Mouse (Mus musculus): Measurements from ENCODE around the gene Tatdn3. TPM values are rescaled to one million over a fixed set of nuclear protein-coding genes. Genes with fewer than 3 reads are reported as not detected.

Gene Tatdn3
- total and polyA plus RNA-seq, 3 experiments = 12.7 to 17.2 (median 12.9) TPM

- peaks cover 5 to 44% of the 10 kb centered on the region in 2 experiments for H3K4me1 ChIP-seq (ENCODE audit: control insufficient read depth in 1 of 2, insufficient read depth in 2 of 2)
- peaks cover 56 to 79% of the 10 kb centered on the region in 2 experiments for H3K36me3 ChIP-seq (replicated peaks in 1 of 2; ENCODE audit: control insufficient read depth in 1 of 2, insufficient read depth in 1 of 2, low read length in 1 of 2)
- no peak overlapping the region for H3K4me3 ChIP-seq (replicated peaks in 1 of 3; ENCODE audit: low read depth in 2 of 3, low read length in 2 of 3, poor library complexity in 1 of 3)
- H3K4me2 ChIP-seq (ENCODE audit: insufficient read depth, low read depth, poor library complexity, severe bottlenecking) = no peak overlapping the region
- in situ Hi-C loops (cut with MboI; ENCODE audit: low pct_ligation_motif_present, low pct_unique_long_range_greater_than_20kb, low sequenced_read_pairs) = no loop called here
- TF ChIP-seq MAZ (IDR thresholded peaks at IDR 0.05; ENCODE audit: low read depth, low read length) = no peak
- no peak for TF ChIP-seq RAD21 (IDR thresholded peaks at IDR 0.05; ENCODE audit: low read depth, low read length)
- no peak for TF ChIP-seq POLR2A (IDR thresholded peaks at IDR 0.05; ENCODE audit: low read depth, low read length)
- no peak for TF ChIP-seq GABPA (IDR thresholded peaks at IDR 0.05; ENCODE audit: insufficient replicate concordance, low read depth, low read length)
- TF ChIP-seq TCF12 (IDR thresholded peaks at IDR 0.05; ENCODE audit: low read depth, low read length) = no peak
- no peak for TF ChIP-seq JUN (IDR thresholded peaks at IDR 0.05; ENCODE audit: insufficient read depth, low read depth, low read length)
- TF ChIP-seq UBTF (IDR thresholded peaks at IDR 0.05; ENCODE audit: low read depth, low read length) = no peak
- no peak for TF ChIP-seq POLR2AphosphoS2 (IDR thresholded peaks at IDR 0.05; ENCODE audit: low read depth, low read length)
- TF ChIP-seq CTCF (conservative IDR thresholded peaks at IDR 0.05 in 1 of 2, IDR thresholded peaks at IDR 0.05 in 1 of 2; ENCODE audit: low read depth in 2 of 2, low read length in 2 of 2) = no peak
- TF ChIP-seq EP300 (IDR thresholded peaks at IDR 0.05; ENCODE audit: low read length) = no peak
- no peak for TF ChIP-seq USF2 (conservative IDR thresholded peaks at IDR 0.05; ENCODE audit: low read depth, low read length)
- TF ChIP-seq ZKSCAN1 (IDR thresholded peaks at IDR 0.05; ENCODE audit: borderline replicate concordance, low read depth, low read length) = no peak
- no peak for TF ChIP-seq MAX (IDR thresholded peaks at IDR 0.05; ENCODE audit: low read length)
- no peak for TF ChIP-seq IRF4 (IDR thresholded peaks at IDR 0.05; ENCODE audit: low read depth, low read length)
- TF ChIP-seq ZMIZ1 (IDR thresholded peaks at IDR 0.05; ENCODE audit: low read depth, low read length) = no peak
- no peak for TF ChIP-seq TBP (conservative IDR thresholded peaks at IDR 0.05; ENCODE audit: low read depth, low read length)
- TF ChIP-seq ETS1 (conservative IDR thresholded peaks at IDR 0.05; ENCODE audit: low read depth, low read length) = no peak
- TF ChIP-seq MAFK (IDR thresholded peaks at IDR 0.05; ENCODE audit: insufficient replicate concordance, low read length) = no peak
- TF ChIP-seq JUND (conservative IDR thresholded peaks at IDR 0.05; ENCODE audit: low read depth, low read length) = no peak
- H3K9me3 ChIP-seq (replicated peaks; ENCODE audit: low read length) = peaks cover 2% of the 10 kb centered on the region
- no peak overlapping the region for H3K27ac ChIP-seq (ENCODE audit: insufficient read depth, low read depth)
- peaks cover under 1% of the 10 kb centered on the region; the same call in 1 of the 2 replicates for H3K79me2 ChIP-seq (replicated peaks; ENCODE audit: control insufficient read depth, extremely low read depth, insufficient read depth, poor library complexity, severe bottlenecking)
- H3K9ac ChIP-seq (ENCODE audit: insufficient read depth, low read depth) = no peak overlapping the region
- dilution Hi-C loops (cut with MboI; ENCODE audit: extremely low pct_ligation_motif_present, extremely low pct_unique_long_range_greater_than_20kb, low sequenced_read_pairs) = no loop called here
- no peak for DNase-seq (ENCODE audit: extremely low read depth)
- H3K27me3 ChIP-seq (replicated peaks) = no peaks in the 10 kb centered on the region
Measured at GRCm38 (mm10) chr1:191014271-191014670, 48.5 kb downstream of the Tatdn3 start.

- Histone ChIP-seq H3K36me3 (replicated peaks in 1 of 2; ENCODE audit: control insufficient read depth in 1 of 2, insufficient read depth in 1 of 2, low read length in 1 of 2) (peaks cover 77 to 94% of the 10 kb centered on the region in 2 experiments), H3K4me1 (ENCODE audit: control insufficient read depth in 1 of 2, insufficient read depth in 2 of 2) (no peaks in the 10 kb centered on the region), H3K27ac (ENCODE audit: insufficient read depth, low read depth) (no peak overlapping the region), H3K4me3 (replicated peaks in 1 of 3; ENCODE audit: low read depth in 2 of 3, low read length in 2 of 3, poor library complexity in 1 of 3) (no peak overlapping the region), H3K4me2 (ENCODE audit: insufficient read depth, low read depth, poor library complexity, severe bottlenecking) (no peak overlapping the region), H3K9ac (ENCODE audit: insufficient read depth, low read depth) (no peak overlapping the region), H3K9me3 (replicated peaks; ENCODE audit: low read length) (peaks cover 5% of the 10 kb centered on the region), H3K79me2 (replicated peaks; ENCODE audit: control insufficient read depth, extremely low read depth, insufficient read depth, poor library complexity, severe bottlenecking) (no peaks in the 10 kb centered on the region), H3K27me3 (replicated peaks) (no peaks in the 10 kb centered on the region)
- dilution Hi-C loops (cut with MboI; ENCODE audit: extremely low pct_ligation_motif_present, extremely low pct_unique_long_range_greater_than_20kb, low sequenced_read_pairs) = no loop called here
- in situ Hi-C loops (cut with MboI; ENCODE audit: low pct_ligation_motif_present, low pct_unique_long_range_greater_than_20kb, low sequenced_read_pairs) = no loop called here
- TF ChIP-seq CHD1 (IDR thresholded peaks at IDR 0.05; ENCODE audit: low read depth, low read length) (no peak), SIN3A (IDR thresholded peaks at IDR 0.05; ENCODE audit: low read length) (no peak), RAD21 (IDR thresholded peaks at IDR 0.05; ENCODE audit: low read depth, low read length) (peak; percentile 37), MXI1 (IDR thresholded peaks at IDR 0.05; ENCODE audit: low read depth, low read length) (no peak), MYC (IDR thresholded peaks at IDR 0.05; ENCODE audit: low read depth, low read length) (no peak), ELF1 (IDR thresholded peaks at IDR 0.05; ENCODE audit: low read depth, low read length) (no peak), MEF2A (IDR thresholded peaks at IDR 0.05; ENCODE audit: borderline replicate concordance, low read depth, low read length) (no peak), NELFE (IDR thresholded peaks at IDR 0.05; ENCODE audit: low read depth, low read length) (no peak), ZC3H11A (IDR thresholded peaks at IDR 0.05; ENCODE audit: low read depth, low read length) (no peak), MAX (IDR thresholded peaks at IDR 0.05; ENCODE audit: low read length) (no peak), CTCF (conservative IDR thresholded peaks at IDR 0.05 in 1 of 2, IDR thresholded peaks at IDR 0.05 in 1 of 2; ENCODE audit: low read depth in 2 of 2, low read length in 2 of 2) (peak; percentile 20 to 40; a peak in 2 of 4 replicates), TBP (conservative IDR thresholded peaks at IDR 0.05; ENCODE audit: low read depth, low read length) (no peak), SMC3 (IDR thresholded peaks at IDR 0.05; ENCODE audit: low read depth, low read length) (peak; percentile 29; the same call in 1 of the 2 replicates), KAT2A (IDR thresholded peaks at IDR 0.05; ENCODE audit: insufficient replicate concordance, low read length) (no peak), CHD2 (IDR thresholded peaks at IDR 0.05; ENCODE audit: low read length) (no peak), JUND (conservative IDR thresholded peaks at IDR 0.05; ENCODE audit: low read depth, low read length) (no peak), POLR2AphosphoS2 (IDR thresholded peaks at IDR 0.05; ENCODE audit: low read depth, low read length) (no peak), JUN (IDR thresholded peaks at IDR 0.05; ENCODE audit: insufficient read depth, low read depth, low read length) (no peak)
- no peak for DNase-seq (ENCODE audit: extremely low read depth)
Measured at GRCm38 (mm10) chr1:191008707-191009106, 54.0 kb downstream of the Tatdn3 start.
